Mouse (Mus musculus): ENCODE data around the gene Ttc7b.

Gene Ttc7b

GRCm38 (mm10) chr12:100319746-100320145 is 200.9 kb downstream of the Ttc7b start:
- TF ChIP-seq GATA4 (IDR thresholded peaks at IDR 0.05; ENCODE audit: insufficient replicate concordance, low read length) = no peak

GRCm38 (mm10) chr12:100317936-100318335 is 202.7 kb downstream of the Ttc7b start:
- TF ChIP-seq GATA4 (IDR thresholded peaks at IDR 0.05; ENCODE audit: insufficient replicate concordance, low read length) = no peak

- no peak for TF ChIP-seq GATA4 (IDR thresholded peaks at IDR 0.05; ENCODE audit: insufficient replicate concordance, low read length)
These were observed 204.5 kb downstream of the Ttc7b start for GRCm38 (mm10) chr12:100316094-100316493.

- TF ChIP-seq GATA4 (IDR thresholded peaks at IDR 0.05; ENCODE audit: insufficient replicate concordance, low read length) = no peak
These were observed 205.3 kb downstream of the Ttc7b start for GRCm38 (mm10) chr12:100315119-100315885.

- TF ChIP-seq GATA4 (IDR thresholded peaks at IDR 0.05; ENCODE audit: insufficient replicate concordance, low read length) = no peak
These were observed 206.7 kb downstream of the Ttc7b start for GRCm38 (mm10) chr12:100313785-100314375.

GRCm38 (mm10) chr12:100313209-100313608 is 207.4 kb downstream of the Ttc7b start:
- no peak for TF ChIP-seq GATA4 (IDR thresholded peaks at IDR 0.05; ENCODE audit: insufficient replicate concordance, low read length)

GRCm38 (mm10) chr12:100310471-100311392 is 209.9 kb downstream of the Ttc7b start:
- no peak for TF ChIP-seq GATA4 (IDR thresholded peaks at IDR 0.05; ENCODE audit: insufficient replicate concordance, low read length)

- no peak for TF ChIP-seq GATA4 (IDR thresholded peaks at IDR 0.05; ENCODE audit: insufficient replicate concordance, low read length)
These were observed 211.4 kb downstream of the Ttc7b start for GRCm38 (mm10) chr12:100309201-100309600.

GRCm38 (mm10) chr12:100307501-100308260 is 212.9 kb downstream of the Ttc7b start:
- TF ChIP-seq GATA4 (IDR thresholded peaks at IDR 0.05; ENCODE audit: insufficient replicate concordance, low read length) = no peak

- TF ChIP-seq GATA4 (IDR thresholded peaks at IDR 0.05; ENCODE audit: insufficient replicate concordance, low read length) = no peak
These were observed 214.3 kb downstream of the Ttc7b start for GRCm38 (mm10) chr12:100306336-100306735.

- TF ChIP-seq GATA4 (IDR thresholded peaks at IDR 0.05; ENCODE audit: insufficient replicate concordance, low read length) = no peak
These were observed 215.5 kb downstream of the Ttc7b start for GRCm38 (mm10) chr12:100305051-100305673.

GRCm38 (mm10) chr12:100304280-100304679 is 216.3 kb downstream of the Ttc7b start:
- no peak for TF ChIP-seq GATA4 (IDR thresholded peaks at IDR 0.05; ENCODE audit: insufficient replicate concordance, low read length)

GRCm38 (mm10) chr12:100303141-100303540 is 217.5 kb downstream of the Ttc7b start:
- no peak for TF ChIP-seq GATA4 (IDR thresholded peaks at IDR 0.05; ENCODE audit: insufficient replicate concordance, low read length)

- TF ChIP-seq GATA4 (IDR thresholded peaks at IDR 0.05; ENCODE audit: insufficient replicate concordance, low read length) = no peak
These were observed 220.2 kb downstream of the Ttc7b start for GRCm38 (mm10) chr12:100300446-100300845.
